Mouse (Mus musculus) layer of hippocampus, adult 6 months (tissue): ENCODE results near the gene Zfp618. TPM values are rescaled to one million over a fixed set of nuclear protein-coding genes. Genes with fewer than 3 reads are reported as not detected.

ENCODE experiments used
- long read RNA-seq, 2 experiments: library from polyadenylated mRNA; unstranded; transcript quantifications; one replicate each; pipeline ENCODE4 v2.0.0; 2019 to 2020
- polyA plus RNA-seq: library from polyadenylated mRNA; unstranded; fragments of <200 nt; fragmentation: Nextera tagmentation; gene quantifications from 2 replicates; pipeline ENCODE4 v1.2.3, GENCODE M21; 2021

Zfp618 gene
- 1.0 and 1.5 TPM in 2 replicates for polyA plus RNA-seq
- long read RNA-seq, experiment 1, full-length matches to known transcripts, result 1 of 10 reads
- long read RNA-seq, experiment 1, partial matches to known transcripts, result 2 of 10 reads
- long read RNA-seq, experiment 1, other reads (novel, unspliced or antisense), result 7 of 10 reads
- long read RNA-seq, experiment 2, full-length matches to known transcripts, result 1 of 22 reads
- long read RNA-seq, experiment 2, partial matches to known transcripts, result 1 of 22 reads
- long read RNA-seq, experiment 2, other reads (novel, unspliced or antisense), result 20 of 22 reads

DNA sequence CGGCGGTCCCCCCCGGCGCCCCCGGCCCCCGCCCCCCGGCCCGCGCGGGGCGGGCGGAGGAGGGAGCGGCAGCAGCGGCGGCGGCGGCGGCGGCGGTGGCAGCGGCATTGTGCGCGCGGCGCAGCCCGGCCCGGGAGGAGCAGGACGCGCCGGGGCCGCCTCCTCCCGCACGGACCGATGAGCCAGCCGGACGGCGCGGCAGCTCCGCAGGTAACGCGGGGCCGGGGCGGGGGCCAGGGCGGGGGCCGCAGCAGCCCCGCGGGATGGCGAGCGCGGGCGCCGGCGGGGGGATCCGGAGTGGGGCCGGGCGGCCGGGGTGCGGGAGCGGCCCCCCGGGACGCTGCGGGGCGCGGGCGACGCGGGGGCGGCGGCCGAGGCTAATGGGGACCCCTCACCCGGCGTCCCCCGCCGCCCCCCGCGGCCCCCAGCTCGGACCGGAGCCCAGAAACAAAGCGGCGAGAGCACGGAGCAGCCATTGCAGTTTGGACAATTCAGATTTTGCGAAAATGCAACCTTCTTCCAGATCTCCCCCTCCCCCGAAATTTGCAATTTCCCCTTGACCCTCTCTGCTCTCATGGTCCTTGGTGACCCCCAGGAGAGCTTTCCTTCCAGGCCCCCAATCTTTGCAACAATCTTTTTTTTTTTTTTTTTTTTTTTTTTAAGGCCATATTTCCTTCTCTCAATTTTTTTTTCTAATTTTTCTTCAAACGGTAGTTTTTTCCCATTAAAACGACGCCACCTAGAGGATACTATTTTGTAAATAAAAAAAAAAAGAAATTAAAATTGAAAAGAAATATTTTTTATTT, at the start of gene Zfp618:
Zfp618 (plus strand) TSS at position 77 of the 806 bp plus-strand sequence.

DNA sequence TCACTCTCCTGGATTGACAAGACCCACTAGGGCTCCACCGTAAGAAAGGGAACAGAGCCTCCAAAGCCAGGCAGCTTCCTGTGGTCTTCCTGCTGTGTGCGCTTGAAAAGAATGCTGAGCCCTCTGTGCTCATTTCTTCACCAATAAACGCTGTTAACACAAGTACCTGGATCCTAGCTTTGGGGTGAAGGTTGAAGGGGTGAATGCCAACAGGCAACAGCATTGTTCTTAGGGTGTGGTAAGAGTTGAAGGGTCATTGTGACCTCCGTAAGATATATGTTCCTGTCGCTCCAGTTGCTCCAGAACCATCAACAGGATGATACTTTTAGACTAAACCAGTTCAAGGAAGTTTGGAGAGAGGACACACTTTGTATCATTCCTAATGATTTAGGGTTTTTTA, 189.3 kb downstream of the Zfp618 start, which contains the start of gene Ambp:
Ambp (minus strand) TSS at position 101 of the 400 bp plus-strand sequence.

GRCm38 (mm10) chr4:63171969-63172685, 206.8 kb downstream of the Zfp618 start, which contains the start of gene Kif12:
TSS of gene Kif12 (minus strand) at chr4:63172131.

Other genes starting within 250 kb of the Zfp618 start
- not detected in 2 replicates for gene Ambp, start 189.2 kb downstream of the Zfp618 start, polyA plus RNA-seq
- not detected in 2 replicates for gene Kif12, start 206.6 kb downstream of the Zfp618 start, polyA plus RNA-seq
- 0.10 and 0.19 TPM in 2 replicates for gene Col27a1, start 248.4 kb downstream of the Zfp618 start, polyA plus RNA-seq